Mouse (Mus musculus): Measurements from ENCODE around the gene Ppp1r36. TPM values are rescaled to one million over a fixed set of nuclear protein-coding genes. Genes with fewer than 3 reads are reported as not detected.

Ppp1r36 gene
- polyA plus RNA-seq (2016; fragmentation: Nextera tagmentation; extraction: Ambion mirVana): 2.7 and 3.1 TPM in 2 replicates

DNA sequence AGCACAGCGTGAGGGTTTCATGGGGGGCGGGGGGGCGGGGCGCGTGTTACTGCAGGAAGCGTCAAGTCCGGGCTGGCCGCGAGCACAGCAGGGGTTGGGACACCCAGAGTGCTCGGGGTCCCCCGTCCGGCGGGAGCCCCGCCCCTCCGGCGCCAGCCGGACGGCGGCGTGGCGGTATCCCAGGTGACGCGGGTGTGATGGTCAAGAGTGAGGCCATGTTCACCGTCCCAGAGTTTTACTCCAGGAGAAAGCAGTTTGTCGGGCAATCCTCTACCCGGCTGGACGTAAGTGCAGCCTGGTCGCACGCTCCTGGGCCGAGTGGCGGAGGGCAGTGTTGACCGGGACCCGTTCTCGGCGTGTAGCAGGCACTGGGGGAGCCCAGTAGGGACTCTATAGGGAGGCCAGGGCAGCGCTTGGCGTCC, at the start of gene Ppp1r36:
Gene Ppp1r36 (plus strand): TSS at position 106 of the 422 bp plus-strand sequence.
- peak; percentile 32; the same call in 1 of the 2 replicates for ATAC-seq (ENCODE audit: low FRiP score)
- Histone ChIP-seq H3K27ac (no peak within 1 kb of the TSS), H3K4me2 (replicated peaks) (peak within 1 kb of the TSS; percentile 75), H3K36me3 (no peaks in the 10 kb centered on the region), H3K9me3 (replicated peaks) (no peaks in the 10 kb centered on the region; the same call in 1 of the 2 replicates), H3K4me1 (peaks cover 5% of the 10 kb centered on the region), H3K27me3 (peaks cover 23% of the 10 kb centered on the region), H3K9ac (peak within 1 kb of the TSS; percentile 43), H3K4me3 (peak within 1 kb of the TSS; percentile 42)
- WGBS: 1% methylated on average over 37 of the region's 37 CpGs

DNA sequence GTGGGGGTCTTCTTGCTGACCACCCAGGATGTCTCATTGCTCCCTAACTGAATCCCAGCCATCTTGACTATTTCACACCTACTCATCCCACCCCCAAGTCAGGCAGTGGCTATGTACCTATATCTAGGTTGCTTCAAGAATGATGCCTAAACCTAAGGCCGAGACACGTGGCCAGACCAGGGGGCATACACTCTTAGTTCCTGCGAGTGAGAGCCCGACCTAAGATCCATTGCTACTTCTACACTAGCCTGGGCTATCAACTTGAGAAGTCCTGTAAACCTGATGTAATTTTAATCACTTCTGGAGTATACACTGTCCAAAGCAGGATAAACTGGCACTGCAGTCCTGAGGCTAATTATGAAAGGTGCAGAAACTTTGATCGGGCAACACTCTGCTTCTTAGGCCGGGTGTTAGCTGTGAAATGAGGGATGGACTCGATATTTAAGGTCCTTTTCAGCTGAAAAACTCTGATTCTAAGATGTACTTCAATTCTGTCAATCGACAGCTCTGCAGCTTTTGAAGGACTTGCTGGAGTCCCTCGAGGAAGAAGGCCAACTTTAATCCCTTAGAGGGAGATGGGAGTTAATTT, 49.0 kb upstream of the Ppp1r36 start:
- no peaks in the 10 kb centered on the region for H3K27me3 ChIP-seq
- WGBS: 9% methylated on average over 9 of the region's 9 CpGs
- no peaks in the 10 kb centered on the region for H3K36me3 ChIP-seq
- peak overlapping the region; percentile 99 for H3K27ac ChIP-seq
- peaks cover 39% of the 10 kb centered on the region for H3K4me1 ChIP-seq
- no peak for ATAC-seq (ENCODE audit: low FRiP score)
- no peaks in the 10 kb centered on the region for H3K9me3 ChIP-seq (replicated peaks)
- peak overlapping the region; percentile 94 for H3K9ac ChIP-seq
- peak overlapping the region; percentile 90 for H3K4me3 ChIP-seq
- peak overlapping the region; percentile 81 for H3K4me2 ChIP-seq (replicated peaks)

- Histone ChIP-seq H3K27ac (peak overlapping the region; percentile 99), H3K36me3 (no peaks in the 10 kb centered on the region), H3K9ac (peak overlapping the region; percentile 94), H3K9me3 (replicated peaks) (no peaks in the 10 kb centered on the region), H3K4me3 (peak overlapping the region; percentile 90), H3K4me1 (peaks cover 39% of the 10 kb centered on the region), H3K27me3 (no peaks in the 10 kb centered on the region), H3K4me2 (replicated peaks) (peak overlapping the region; percentile 81)
- 1% methylated on average over 26 of the region's 26 CpGs for WGBS
- peak; percentile 60 for ATAC-seq (ENCODE audit: low FRiP score)
These were observed 48.5 kb upstream of the Ppp1r36 start for GRCm38 (mm10) chr12:76368790-76369205.

GRCm38 (mm10) chr12:76369206-76369977, 47.9 kb upstream of the Ppp1r36 start, which contains the start of gene Zbtb25:
Gene Zbtb25, minus strand, starts transcription at chr12:76369602.
- peak within 1 kb of the TSS; percentile 99 for H3K27ac ChIP-seq
- H3K9me3 ChIP-seq (replicated peaks): no peaks in the 10 kb centered on the region
- H3K9ac ChIP-seq: peak within 1 kb of the TSS; percentile 94
- H3K36me3 ChIP-seq: no peaks in the 10 kb centered on the region
- H3K4me2 ChIP-seq (replicated peaks): peak within 1 kb of the TSS; percentile 81
- peak within 1 kb of the TSS; percentile 90 for H3K4me3 ChIP-seq
- no peaks in the 10 kb centered on the region for H3K27me3 ChIP-seq
- peaks cover 42% of the 10 kb centered on the region for H3K4me1 ChIP-seq
- WGBS: under 1% methylated on average over 96 of the region's 96 CpGs
- ATAC-seq (ENCODE audit: low FRiP score): peak; percentile 88

GRCm38 (mm10) chr12:76369978-76370830, 47.1 kb upstream of the Ppp1r36 start, which contains the start of gene Zbtb1:
Gene Zbtb1, plus strand, starts transcription at chr12:76370266.
- Histone ChIP-seq H3K36me3 (no peaks in the 10 kb centered on the region), H3K27me3 (no peaks in the 10 kb centered on the region), H3K27ac (peak within 1 kb of the TSS; percentile 99), H3K9me3 (replicated peaks) (no peaks in the 10 kb centered on the region), H3K4me3 (peak within 1 kb of the TSS; percentile 90), H3K4me2 (replicated peaks) (peak within 1 kb of the TSS; percentile 81), H3K9ac (peak within 1 kb of the TSS; percentile 94), H3K4me1 (peaks cover 42% of the 10 kb centered on the region)
- under 1% methylated on average over 81 of the region's 99 CpGs for WGBS
- ATAC-seq (ENCODE audit: low FRiP score): peak; percentile 66

DNA sequence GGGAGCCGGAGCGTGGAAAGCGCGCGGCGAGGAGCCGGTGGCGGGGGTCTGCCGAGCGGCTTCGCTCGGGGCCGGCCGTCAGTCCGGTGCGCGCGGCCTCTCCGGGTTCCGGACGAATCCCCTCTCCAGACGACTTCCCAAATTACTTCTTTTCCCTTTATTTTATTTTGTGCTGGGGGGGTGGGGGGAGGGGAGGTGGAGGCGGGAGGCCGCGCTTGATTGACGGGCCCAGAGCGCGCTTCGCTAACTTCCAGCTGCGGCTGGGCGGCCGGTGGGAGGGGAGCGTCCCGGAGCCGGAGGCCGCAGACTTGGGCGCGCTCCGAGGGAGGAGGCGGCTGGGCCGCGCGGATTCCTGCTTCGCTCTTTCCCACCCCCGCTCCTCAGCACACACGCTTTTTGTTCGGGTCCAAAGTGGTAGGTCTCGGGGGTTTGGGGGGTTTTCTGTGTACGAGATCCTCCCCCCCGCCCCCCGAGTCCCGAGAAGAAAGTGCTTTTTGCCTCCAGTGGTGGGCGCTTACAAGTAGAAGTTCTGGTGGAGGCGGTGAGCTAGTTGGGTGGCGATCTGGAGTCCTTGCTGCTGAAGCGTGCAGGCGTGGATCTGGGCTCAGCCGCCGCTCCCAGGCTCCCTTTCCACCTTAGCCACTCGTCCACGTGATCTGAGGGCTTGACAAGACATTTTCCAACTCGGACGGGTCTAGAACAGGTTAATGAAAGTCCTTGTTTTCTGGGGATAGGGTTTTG, 46.3 kb upstream of the Ppp1r36 start:
- Histone ChIP-seq H3K9me3 (replicated peaks) (no peaks in the 10 kb centered on the region), H3K4me2 (replicated peaks) (peak overlapping the region; percentile 81), H3K4me3 (peak overlapping the region; percentile 90), H3K27me3 (no peaks in the 10 kb centered on the region), H3K36me3 (no peaks in the 10 kb centered on the region), H3K27ac (peak overlapping the region; percentile 99), H3K9ac (peak overlapping the region; percentile 94), H3K4me1 (peaks cover 40% of the 10 kb centered on the region)
- WGBS: under 1% methylated on average over 55 of the region's 63 CpGs
- peak; percentile 43; the same call in 1 of the 2 replicates for ATAC-seq (ENCODE audit: low FRiP score)

- H3K4me3 ChIP-seq: peak overlapping the region; percentile 90
- H3K27ac ChIP-seq: no peak overlapping the region
- peak overlapping the region; percentile 94 for H3K9ac ChIP-seq
- H3K4me1 ChIP-seq: peaks cover 37% of the 10 kb centered on the region
- no peaks in the 10 kb centered on the region for H3K27me3 ChIP-seq
- peak overlapping the region; percentile 81 for H3K4me2 ChIP-seq (replicated peaks)
- no peaks in the 10 kb centered on the region for H3K9me3 ChIP-seq (replicated peaks)
- H3K36me3 ChIP-seq: no peaks in the 10 kb centered on the region
- ATAC-seq (ENCODE audit: low FRiP score): no peak
- 40% methylated on average over 7 of the region's 7 CpGs for WGBS
These were observed 45.3 kb upstream of the Ppp1r36 start for GRCm38 (mm10) chr12:76372046-76372445.

- H3K4me2 ChIP-seq (replicated peaks): no peak overlapping the region
- 71% methylated on average over 6 of the region's 7 CpGs for WGBS
- no peak overlapping the region for H3K9ac ChIP-seq
- no peak overlapping the region for H3K4me3 ChIP-seq
- H3K9me3 ChIP-seq (replicated peaks): no peaks in the 10 kb centered on the region
- no peak for ATAC-seq (ENCODE audit: low FRiP score)
- no peaks in the 10 kb centered on the region for H3K27me3 ChIP-seq
- H3K4me1 ChIP-seq: peaks cover 28% of the 10 kb centered on the region
- no peak overlapping the region for H3K27ac ChIP-seq
- no peaks in the 10 kb centered on the region for H3K36me3 ChIP-seq
These were observed 44.2 kb upstream of the Ppp1r36 start for GRCm38 (mm10) chr12:76372881-76373818.

DNA sequence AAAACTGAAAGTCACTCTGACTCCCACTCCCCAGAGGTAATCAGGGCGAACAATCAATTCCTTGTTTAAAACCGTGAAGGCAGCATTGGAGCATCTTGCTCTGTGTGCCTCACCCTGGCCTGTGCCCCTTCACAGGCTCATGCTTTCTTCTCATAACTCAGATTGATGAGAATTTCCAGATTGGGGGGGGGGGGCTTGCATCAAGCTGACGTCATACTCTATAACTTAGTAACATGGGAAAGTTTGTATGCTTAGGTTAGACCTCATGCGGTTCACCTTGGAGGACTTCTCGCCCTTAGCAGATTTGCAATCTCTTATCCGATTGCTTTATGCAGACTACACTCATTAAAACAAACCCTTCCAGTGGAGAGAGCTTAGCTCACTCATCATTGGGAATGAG, 43.3 kb upstream of the Ppp1r36 start:
- H3K9me3 ChIP-seq (replicated peaks): no peaks in the 10 kb centered on the region
- H3K27ac ChIP-seq: no peak overlapping the region
- no peak overlapping the region for H3K4me3 ChIP-seq
- H3K36me3 ChIP-seq: no peaks in the 10 kb centered on the region
- no peak overlapping the region for H3K9ac ChIP-seq
- H3K4me2 ChIP-seq (replicated peaks): no peak overlapping the region
- peaks cover 22% of the 10 kb centered on the region for H3K4me1 ChIP-seq
- WGBS: 59% methylated on average over 6 of the region's 6 CpGs
- no peaks in the 10 kb centered on the region for H3K27me3 ChIP-seq
- no peak for ATAC-seq (ENCODE audit: low FRiP score)

DNA sequence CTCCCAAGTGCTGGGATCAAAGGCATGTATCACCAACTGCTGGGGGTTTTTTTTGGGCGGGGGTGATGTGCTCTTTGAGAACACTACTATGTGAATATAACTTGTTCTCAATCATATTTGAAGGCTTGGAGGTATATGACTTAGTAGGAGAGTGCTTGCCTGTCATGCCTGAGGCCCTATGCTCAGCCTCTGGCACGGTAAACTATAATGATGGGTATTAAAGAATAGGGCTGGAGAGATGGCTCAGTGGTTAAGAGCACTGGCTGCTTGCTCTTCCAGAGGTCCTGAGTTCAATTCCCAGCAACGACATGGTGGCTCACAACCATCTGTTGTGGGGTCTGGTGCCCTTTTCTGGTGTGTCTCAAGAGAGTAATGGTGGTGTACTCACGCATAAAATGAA, 42.4 kb upstream of the Ppp1r36 start:
- Histone ChIP-seq H3K4me2 (replicated peaks) (no peak overlapping the region), H3K9ac (no peak overlapping the region), H3K27me3 (no peaks in the 10 kb centered on the region), H3K4me1 (peaks cover 22% of the 10 kb centered on the region), H3K36me3 (no peaks in the 10 kb centered on the region), H3K4me3 (no peak overlapping the region), H3K27ac (no peak overlapping the region), H3K9me3 (replicated peaks) (no peaks in the 10 kb centered on the region)
- ATAC-seq (ENCODE audit: low FRiP score): no peak
- WGBS: 74% methylated on average over 4 of the region's 4 CpGs

Measured in hindbrain, embryonic 12.5 days (tissue).